Mouse (Mus musculus): ENCODE measurements around the gene Prelp. TPM values are rescaled to one million over a fixed set of nuclear protein-coding genes. Genes with fewer than 3 reads are reported as not detected.

Gene Prelp
- total RNA-seq, 2 experiments from 2014 or later: 6.7 TPM; not detected in 1

- no peak for ATAC-seq (replicated peaks; ENCODE audit: low FRiP score, poor library complexity, severe bottlenecking)
These were observed 18.5 kb upstream of the Prelp start for GRCm38 (mm10) chr1:133939708-133940107.

- ATAC-seq (replicated peaks; ENCODE audit: low FRiP score, poor library complexity, severe bottlenecking): no peak
These were observed 15.0 kb upstream of the Prelp start for GRCm38 (mm10) chr1:133936169-133936568.

- no peak for ATAC-seq (replicated peaks; ENCODE audit: low FRiP score, poor library complexity, severe bottlenecking)
These were observed 13.2 kb upstream of the Prelp start for GRCm38 (mm10) chr1:133934354-133934963.

- no peak for ATAC-seq (replicated peaks; ENCODE audit: low FRiP score, poor library complexity, severe bottlenecking)
These were observed 12.3 kb upstream of the Prelp start for GRCm38 (mm10) chr1:133933301-133934195.

DNA sequence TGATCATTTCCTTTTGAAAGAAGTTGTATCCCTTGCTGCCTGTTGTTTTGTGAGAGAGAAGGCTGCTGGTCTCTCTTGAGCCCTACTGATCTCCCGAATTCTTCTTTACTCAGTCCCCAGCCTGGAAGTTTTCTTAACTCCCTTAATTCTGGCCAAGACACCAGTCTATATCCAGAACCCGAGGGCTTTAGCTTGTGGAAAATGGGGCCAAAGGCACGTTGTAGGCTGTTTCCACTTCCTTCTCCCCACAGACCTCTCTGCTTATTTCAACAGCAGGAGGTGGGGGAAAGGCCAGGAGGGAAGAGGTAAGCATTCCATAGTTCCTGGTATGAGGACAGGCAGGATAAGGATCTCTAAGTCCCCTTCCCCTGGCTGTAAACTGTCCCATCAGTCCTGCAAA is 8.8 kb upstream of the Prelp start:
- ATAC-seq (replicated peaks; ENCODE audit: low FRiP score, poor library complexity, severe bottlenecking): no peak

DNA sequence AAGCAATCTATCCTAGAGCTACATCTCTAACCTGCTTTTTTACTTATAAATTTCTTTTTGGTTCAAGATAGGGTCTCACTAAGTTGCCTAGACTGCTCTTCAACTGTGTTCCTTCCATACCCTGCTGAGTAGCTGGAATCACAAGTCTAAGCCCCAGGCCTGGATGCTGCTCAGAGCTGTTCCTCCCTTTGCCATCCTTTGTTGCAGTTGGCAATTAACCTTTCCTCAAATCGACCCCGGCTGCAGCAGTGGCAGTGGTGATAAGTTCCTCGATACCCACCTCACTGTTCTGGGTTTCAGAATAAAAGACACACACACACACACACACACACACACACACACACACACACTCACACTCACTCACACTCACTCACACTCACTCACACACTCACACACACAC is 4.0 kb upstream of the Prelp start:
- ATAC-seq (replicated peaks; ENCODE audit: low FRiP score, poor library complexity, severe bottlenecking): no peak

DNA sequence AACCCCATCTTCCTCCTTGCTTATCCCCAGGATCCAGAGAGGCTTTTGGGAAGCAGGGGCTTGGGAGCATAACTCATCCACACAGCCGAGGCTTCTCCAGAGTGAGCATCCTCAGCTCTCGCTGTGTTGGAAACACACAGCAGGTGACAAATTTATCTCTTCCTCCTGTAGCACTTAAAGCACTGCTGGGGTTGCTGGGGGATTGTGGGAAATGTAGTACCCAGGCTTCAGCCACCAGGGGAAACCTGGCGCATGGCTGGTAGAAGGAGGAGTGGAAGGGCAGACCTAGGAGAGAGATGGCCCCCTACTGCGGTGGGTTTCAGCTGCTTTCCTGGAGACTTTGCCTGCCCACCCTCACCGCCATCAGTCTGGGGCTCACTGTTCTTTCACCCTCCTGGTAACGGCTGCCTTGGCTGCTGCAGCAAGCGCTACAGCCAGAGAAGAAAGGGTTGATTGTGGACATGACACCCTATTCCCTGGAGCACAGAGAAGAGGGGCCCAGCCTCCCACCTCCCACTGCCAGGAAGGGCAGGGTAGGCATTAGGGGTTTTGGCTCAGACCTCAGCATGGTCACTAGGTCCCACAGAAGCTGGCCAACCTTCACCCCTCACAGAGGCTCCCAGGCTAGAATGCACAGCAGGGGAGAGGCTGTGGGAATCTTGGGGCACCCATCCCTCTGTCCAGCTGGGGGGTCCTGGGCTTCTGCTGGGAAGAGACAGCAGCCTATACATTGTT is 3.1 kb upstream of the Prelp start:
- ATAC-seq (replicated peaks; ENCODE audit: low FRiP score, poor library complexity, severe bottlenecking): peak; percentile 40; the same call in 1 of the 2 replicates

- ATAC-seq (replicated peaks; ENCODE audit: low FRiP score, poor library complexity, severe bottlenecking): no peak
These were observed 1.9 kb upstream of the Prelp start for GRCm38 (mm10) chr1:133923071-133923470.

DNA sequence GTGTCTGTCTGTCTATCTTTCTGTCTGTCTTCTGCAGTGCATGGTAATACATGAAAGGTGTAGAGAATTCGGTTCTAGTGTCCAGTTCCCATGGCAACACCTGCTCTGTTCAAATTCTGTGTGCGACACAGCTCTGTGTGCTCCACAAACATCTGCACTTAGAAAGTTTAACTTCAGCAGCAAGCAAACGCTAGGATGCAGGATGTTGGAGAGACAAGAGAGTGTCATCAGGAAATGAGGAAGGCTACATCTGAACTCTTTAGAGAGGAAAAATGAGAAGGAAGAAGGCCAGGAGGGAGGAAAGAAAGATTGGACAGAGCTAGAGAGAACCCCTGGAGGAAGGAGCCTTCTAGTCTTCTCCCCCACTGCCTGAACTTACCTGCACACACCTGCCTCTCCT is 338 bp downstream of the Prelp start:
- no peak for ATAC-seq (replicated peaks; ENCODE audit: low FRiP score, poor library complexity, severe bottlenecking)

- ATAC-seq (replicated peaks; ENCODE audit: low FRiP score, poor library complexity, severe bottlenecking): no peak
These were observed 813 bp downstream of the Prelp start for GRCm38 (mm10) chr1:133920401-133920800.

DNA sequence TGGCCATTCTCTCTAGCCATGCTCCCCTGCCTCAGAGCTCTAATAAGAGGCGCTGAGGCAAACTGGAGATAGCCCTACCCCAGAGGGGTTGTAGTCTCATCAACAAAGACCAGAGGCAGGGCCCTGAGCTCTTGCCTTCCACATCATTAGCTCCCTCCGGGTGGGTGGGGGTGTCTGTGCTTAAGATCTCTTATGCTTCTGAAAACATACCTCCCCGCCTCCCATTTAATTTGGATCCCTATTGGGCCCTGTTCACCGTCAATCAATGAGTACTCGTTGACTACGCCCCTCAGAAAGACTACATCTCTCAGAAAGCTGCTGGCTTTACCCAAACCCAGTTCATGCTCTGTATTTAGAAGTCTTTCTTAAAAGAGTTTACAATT is 3.1 kb downstream of the Prelp start:
- no peak for ATAC-seq (replicated peaks; ENCODE audit: low FRiP score, poor library complexity, severe bottlenecking)

DNA sequence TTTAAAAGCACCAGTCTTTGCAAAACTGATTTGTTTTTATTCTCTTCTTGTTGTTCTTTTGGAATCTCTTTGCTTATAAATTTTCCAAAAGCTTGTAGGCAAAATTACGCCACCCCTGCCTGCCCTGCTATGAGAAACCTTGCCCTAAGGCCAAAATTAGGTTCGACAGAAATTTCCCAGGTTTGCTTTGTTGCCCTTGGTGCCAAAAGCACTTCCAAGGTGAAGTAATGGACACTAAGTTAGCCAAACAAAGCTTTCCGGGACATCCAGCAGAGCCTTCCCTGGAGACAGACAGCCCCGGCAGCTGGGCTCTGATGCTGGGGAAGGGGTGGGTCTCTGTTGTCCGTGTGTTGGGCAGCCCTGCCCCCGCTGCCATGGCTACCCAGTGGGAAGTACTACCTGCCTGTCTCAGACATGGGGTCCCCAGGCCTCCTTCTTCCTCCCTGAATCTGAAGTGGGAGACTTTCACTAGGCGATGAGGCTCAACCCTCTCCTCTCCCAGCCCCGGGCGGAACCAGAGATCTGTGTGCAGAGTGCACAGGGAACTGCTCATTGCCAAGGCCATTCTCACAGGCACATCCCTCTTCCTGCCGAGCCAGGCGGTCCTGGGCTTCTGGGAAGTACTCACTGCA is 3.6 kb downstream of the Prelp start:
- ATAC-seq (replicated peaks; ENCODE audit: low FRiP score, poor library complexity, severe bottlenecking): no peak

GRCm38 (mm10) chr1:133915723-133916355 is 5.4 kb downstream of the Prelp start:
- no peak for ATAC-seq (replicated peaks; ENCODE audit: low FRiP score, poor library complexity, severe bottlenecking)

- no peak for ATAC-seq (replicated peaks; ENCODE audit: low FRiP score, poor library complexity, severe bottlenecking)
These were observed 6.1 kb downstream of the Prelp start for GRCm38 (mm10) chr1:133915115-133915514.

DNA sequence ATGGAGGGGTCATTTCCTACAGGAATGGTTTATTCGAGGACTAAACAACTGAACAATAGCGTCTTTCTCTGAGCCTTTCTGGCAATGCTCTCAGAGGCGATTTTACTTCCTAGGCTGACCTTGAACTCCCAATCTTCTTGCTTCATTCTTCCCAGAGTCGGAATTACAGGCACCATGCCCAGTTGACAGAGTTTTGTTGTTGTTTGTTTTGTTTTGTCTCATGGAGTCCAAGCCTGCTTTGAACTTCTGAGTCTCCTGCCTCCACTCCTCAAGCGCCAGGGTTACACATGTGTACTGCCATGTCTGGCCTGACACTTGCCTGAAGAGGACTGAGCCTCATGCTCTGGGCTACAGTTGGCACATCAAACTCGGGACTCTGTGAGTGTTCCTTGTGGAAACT is 8.2 kb downstream of the Prelp start:
- ATAC-seq (replicated peaks; ENCODE audit: low FRiP score, poor library complexity, severe bottlenecking): no peak

- ATAC-seq (replicated peaks; ENCODE audit: low FRiP score, poor library complexity, severe bottlenecking): peak; percentile 71
These were observed 9.8 kb downstream of the Prelp start for GRCm38 (mm10) chr1:133911456-133911855.

DNA sequence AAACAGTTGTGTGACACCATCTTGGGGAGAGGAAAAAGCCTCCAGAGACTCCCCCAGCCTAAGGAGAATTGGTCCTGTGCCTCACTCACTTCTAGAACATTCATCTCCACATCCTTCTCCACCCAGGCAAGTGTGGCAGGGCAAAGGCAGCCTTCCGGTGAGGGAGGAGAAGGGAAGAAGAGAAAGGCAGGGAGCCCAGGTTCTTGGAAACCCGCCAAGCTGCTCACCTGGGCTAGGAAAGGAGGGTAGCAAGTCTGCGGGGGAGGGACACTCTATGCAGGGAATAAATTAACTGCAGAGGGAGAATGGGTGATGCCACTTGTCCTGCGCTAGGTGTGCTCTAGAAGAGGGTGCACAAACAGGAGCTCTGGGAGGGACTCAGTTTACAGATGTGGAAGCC is 10.2 kb downstream of the Prelp start:
- no peak for ATAC-seq (replicated peaks; ENCODE audit: low FRiP score, poor library complexity, severe bottlenecking)

DNA sequence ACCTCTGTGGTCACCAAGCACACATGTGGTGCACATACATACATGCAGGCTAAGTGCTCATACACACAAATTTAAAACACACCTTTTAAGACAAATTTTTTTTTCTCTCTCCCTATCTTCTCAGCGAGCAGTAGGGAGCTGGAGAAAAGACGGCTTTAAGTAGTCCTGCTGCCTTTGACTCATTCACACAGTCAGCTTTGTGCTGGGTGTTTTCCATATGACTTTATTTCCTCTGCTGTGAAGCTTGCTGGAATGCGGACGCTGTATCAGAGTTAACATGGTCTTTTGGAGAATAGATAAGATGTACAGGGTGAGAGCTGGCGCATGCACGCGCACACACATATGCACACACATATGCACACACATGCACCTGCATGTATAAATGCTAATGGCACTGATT is 11.1 kb downstream of the Prelp start:
- no peak for ATAC-seq (replicated peaks; ENCODE audit: low FRiP score, poor library complexity, severe bottlenecking)

DNA sequence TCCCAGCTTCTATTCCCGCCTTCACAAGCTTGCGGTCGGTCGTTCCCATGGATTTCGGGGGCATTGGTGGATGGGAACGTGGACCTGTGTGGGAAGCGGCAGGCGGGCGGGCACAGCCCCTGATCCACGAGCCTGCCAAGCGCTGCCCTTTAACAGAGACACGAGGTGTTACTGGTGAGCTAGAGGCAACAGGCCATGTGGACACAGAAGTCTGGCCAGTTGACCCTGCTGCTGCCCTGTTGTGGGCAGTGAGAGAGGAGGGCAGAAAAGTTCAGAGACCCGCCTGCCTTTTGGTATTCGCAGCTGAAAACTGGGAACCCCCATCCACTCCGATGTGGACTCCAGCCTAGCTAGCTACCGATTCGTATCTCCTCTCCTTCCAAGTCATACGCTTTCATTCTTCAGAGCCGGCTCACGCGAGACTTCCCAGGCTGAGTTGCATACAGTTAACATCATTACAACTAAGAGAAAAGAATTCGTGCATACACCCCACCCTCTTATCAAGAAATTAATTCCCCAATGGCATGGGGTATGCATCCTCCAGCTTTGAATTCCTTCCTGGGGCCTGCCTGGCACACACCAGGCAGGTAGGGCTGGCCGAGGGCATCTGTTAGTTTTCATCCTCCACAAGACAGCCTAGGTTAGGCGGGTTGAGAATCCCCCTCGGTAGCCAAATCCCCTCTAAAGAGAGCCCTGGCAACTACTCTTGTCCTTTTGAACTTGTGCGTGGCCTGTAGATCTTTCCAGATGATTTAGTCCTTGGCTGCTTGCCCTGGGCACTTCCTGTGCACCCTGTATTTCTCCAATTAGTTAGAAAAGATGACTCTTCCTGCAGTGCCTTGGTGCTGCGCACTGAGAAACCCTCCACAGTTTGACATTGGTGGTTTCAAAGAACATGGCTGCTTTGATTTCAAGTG is 12.3 kb downstream of the Prelp start:
- ATAC-seq (replicated peaks; ENCODE audit: low FRiP score, poor library complexity, severe bottlenecking): no peak

All from erythroblast, adult 5-6 weeks (primary cell).